Mouse (Mus musculus) heart, embryonic 11.5 days (tissue): ENCODE data around the gene Nptn. TPM values are rescaled to one million over a fixed set of nuclear protein-coding genes. Genes with fewer than 3 reads are reported as not detected.
A peak's percentile ranks its signal among the peaks of the same experiment; 100 is the strongest.
"Not testable (repeated sequence)": the region's sequence is repeated elsewhere in the genome, so short reads cannot be mapped to it uniquely, and the experiment has no call there.

Source experiments
- ATAC-seq: fragments of 200-750 bp; cut with Nextera tagmentation; replicated peaks from 2 replicates; pipeline ENCODE4 v1.8.0; 2017; ENCODE audit warnings: moderate library complexity; ENCODE audit not compliant: insufficient number of reproducible peaks, low FRiP score, low TSS enrichment
- H3K27ac ChIP-seq: fragments of 300-500 bp; sonication (generic); 2 replicates; pipeline ENCODE4 v1.5.1; 2014; ENCODE audit warnings: mild to moderate bottlenecking, low read depth, low read length
- H3K27me3 ChIP-seq: fragments of 300-500 bp; sonication (generic); 2 replicates; pipeline ENCODE4 v1.6.1; 2014; ENCODE audit warnings: mild to moderate bottlenecking, low read length, mixed read lengths; ENCODE audit not compliant: control insufficient read depth, insufficient read depth
- H3K36me3 ChIP-seq: fragments of 300-500 bp; sonication (generic); 2 replicates; pipeline ENCODE4 v1.6.1; 2014; ENCODE audit warnings: mild to moderate bottlenecking, low read length, moderate library complexity, mixed read lengths; ENCODE audit not compliant: control insufficient read depth, insufficient read depth
- H3K4me1 ChIP-seq: fragments of 300-500 bp; sonication (generic); 2 replicates; pipeline ENCODE4 v1.6.1; 2014; ENCODE audit warnings: low read length; ENCODE audit not compliant: control insufficient read depth, insufficient read depth
- H3K4me2 ChIP-seq: fragments of 300-500 bp; sonication (generic); 2 replicates; pipeline ENCODE4 v1.6.1; 2014; ENCODE audit warnings: mild to moderate bottlenecking, moderate library complexity
- H3K4me3 ChIP-seq: fragments of 300-500 bp; sonication (generic); 2 replicates; pipeline ENCODE4 v1.5.1; 2014; ENCODE audit warnings: low read depth, low read length
- H3K9ac ChIP-seq: fragments of 300-500 bp; sonication (generic); 2 replicates; pipeline ENCODE4 v1.6.1; 2014; ENCODE audit warnings: mild to moderate bottlenecking, low read depth, low read length, moderate library complexity
- H3K9me3 ChIP-seq: fragments of 300-500 bp; sonication (generic); replicated peaks from 2 replicates; pipeline ENCODE4 v1.6.1; 2016; ENCODE audit warnings: low read length; ENCODE audit not compliant: control insufficient read depth
- WGBS: fragments of 180-500 bp; shearing (Covaris S2); extraction: QIAGEN DNeasy Blood & Tissue Kit; methylation state at CpG from one replicate; pipeline ENCODE4 v1.1.7; 2014; ENCODE audit not compliant: insufficient replicate concordance; 5-methylcytosine and 5-hydroxymethylcytosine counted together
- polyA plus RNA-seq: library from polyadenylated mRNA; unstranded; fragments of >200 nt; fragmentation: Nextera tagmentation; extraction: Ambion mirVana; gene quantifications from 2 replicates; pipeline ENCODE4 v1.2.1, GENCODE M21; 2014

Gene Nptn
- polyA plus RNA-seq, 1 experiment from 2014 or later, result 127 TPM

DNA sequence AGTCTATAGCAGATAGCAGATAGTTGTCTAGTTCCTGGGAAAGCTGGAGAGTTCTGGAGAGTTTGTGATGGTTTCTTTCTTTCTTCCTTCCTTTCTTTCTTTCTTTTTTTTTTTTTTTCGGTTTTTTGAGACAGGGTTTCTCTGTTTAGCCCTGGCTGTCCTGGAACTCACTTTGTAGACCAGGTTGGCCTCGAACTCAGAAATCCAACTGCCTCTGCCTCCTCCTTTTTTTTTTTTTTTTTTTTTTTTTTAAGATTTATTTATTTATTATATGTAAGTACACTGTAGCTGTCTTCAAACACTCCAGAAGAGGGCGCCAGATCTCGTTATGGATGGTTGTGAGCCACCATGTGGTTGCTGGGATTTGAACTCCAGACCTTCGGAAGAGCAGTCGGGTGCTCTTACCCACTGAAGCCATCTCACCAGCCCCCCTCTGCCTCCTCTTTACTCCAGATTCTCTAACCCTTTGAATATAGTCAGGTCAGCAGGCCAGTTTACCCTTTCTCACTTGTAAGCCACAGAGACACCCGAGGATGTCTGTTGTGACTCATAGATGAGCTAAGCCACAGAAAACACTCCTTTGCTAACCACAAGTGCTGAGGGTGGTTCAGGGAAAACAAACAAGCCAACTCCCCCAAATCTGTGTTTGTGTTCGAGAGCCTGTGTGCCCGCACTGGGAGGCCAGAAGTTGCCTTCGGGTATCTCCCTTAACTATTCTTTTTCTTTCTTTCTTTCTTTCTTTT is 1.4 kb upstream of the Nptn start:
- WGBS, result 74% methylated on average over 10 of the region's 10 CpGs
- ATAC-seq, H3K27me3 ChIP-seq, H3K27ac ChIP-seq, H3K4me3 ChIP-seq, H3K4me1 ChIP-seq, H3K4me2 ChIP-seq, H3K36me3 ChIP-seq, H3K9me3 ChIP-seq, H3K9ac ChIP-seq: not testable (repeated sequence)

DNA sequence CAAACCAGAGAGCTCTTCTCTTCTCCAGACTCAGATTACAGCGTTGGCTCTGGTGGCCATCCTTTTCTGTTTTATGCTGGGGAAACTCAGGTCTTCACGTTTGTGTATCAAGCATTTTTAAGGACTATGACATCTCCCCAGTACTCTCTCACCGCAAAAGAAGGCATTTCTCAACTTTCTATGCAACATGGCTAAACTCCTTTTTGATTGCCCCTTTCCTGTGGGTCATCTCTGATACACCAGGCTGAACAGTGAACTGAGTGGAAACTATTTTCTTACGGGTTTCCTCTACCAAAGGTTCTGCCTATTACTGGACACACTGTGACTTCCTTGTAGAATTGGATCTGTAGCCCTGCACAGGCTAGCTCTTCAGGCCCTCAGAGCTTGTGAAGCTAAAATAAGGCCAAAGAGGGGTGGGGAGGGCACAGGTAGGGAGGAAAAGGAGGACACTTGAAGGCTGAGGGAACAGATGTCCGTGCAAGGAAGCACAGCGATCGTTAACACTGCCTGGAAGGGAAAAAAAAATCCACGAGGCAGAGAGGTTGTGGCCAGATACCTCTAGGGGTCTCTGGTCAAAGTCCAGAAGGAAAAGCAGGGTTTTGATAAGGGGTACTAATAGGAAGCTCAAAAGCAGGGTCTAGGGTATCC is 633 bp upstream of the Nptn start:
- Histone ChIP-seq H3K9me3 (no peaks in the 10 kb centered on the region), H3K27me3 (no peaks in the 10 kb centered on the region), H3K4me3 (peak overlapping the region; percentile 34), H3K27ac (peak overlapping the region; percentile 83), H3K4me2 (peak overlapping the region; percentile 66), H3K4me1 (peaks cover 9% of the 10 kb centered on the region), H3K36me3 (no peaks in the 10 kb centered on the region), H3K9ac (peak overlapping the region; percentile 71)
- WGBS, result 21% methylated on average over 8 of the region's 8 CpGs
- peak; percentile 9; the same call in 1 of the 2 replicates for ATAC-seq

DNA sequence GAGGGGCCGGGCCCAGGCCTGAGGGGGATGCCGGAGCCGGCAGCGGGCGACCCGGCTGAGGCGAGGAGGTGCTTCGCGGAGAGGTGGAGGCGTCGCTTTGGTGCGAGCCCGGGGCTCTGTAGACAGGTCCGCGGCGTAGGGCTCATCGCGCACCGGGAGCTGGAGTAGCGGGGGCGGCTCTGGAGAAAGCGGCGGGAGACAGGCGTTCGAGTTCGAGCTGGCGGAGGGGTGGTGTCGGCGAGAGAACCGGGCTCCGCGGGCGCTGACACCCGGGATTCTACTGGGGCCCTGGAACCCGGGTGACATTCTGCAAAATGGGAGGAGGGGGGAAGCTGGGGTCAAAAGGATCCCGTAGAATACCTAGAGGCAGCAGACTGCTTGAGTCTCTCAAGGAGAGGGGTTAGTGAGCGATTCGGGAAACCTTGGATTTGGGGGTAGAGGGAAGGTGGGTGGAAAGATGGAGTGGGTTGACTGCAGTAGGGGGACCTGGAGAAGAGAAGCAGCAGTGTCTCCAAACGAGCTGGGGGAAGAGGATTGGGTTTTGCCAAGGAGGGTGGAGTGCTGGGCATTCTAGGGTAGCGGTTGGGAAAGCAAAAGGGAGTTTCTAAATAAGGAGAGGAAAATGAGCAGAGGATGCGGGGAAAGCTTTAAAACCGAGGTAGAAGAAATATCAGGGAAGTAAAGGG is 684 bp downstream of the Nptn start:
- peak overlapping the region; percentile 90 for H3K9ac ChIP-seq
- 0% methylated on average over 39 of the region's 42 CpGs for WGBS
- no peaks in the 10 kb centered on the region for H3K36me3 ChIP-seq
- H3K4me3 ChIP-seq, result peak overlapping the region; percentile 78
- ATAC-seq, result peak; percentile 57; the same call in 1 of the 2 replicates
- H3K4me2 ChIP-seq, result peak overlapping the region; percentile 74
- no peaks in the 10 kb centered on the region for H3K27me3 ChIP-seq
- peaks cover 9% of the 10 kb centered on the region for H3K4me1 ChIP-seq
- H3K27ac ChIP-seq, result peak overlapping the region; percentile 94
- H3K9me3 ChIP-seq, result no peaks in the 10 kb centered on the region

DNA sequence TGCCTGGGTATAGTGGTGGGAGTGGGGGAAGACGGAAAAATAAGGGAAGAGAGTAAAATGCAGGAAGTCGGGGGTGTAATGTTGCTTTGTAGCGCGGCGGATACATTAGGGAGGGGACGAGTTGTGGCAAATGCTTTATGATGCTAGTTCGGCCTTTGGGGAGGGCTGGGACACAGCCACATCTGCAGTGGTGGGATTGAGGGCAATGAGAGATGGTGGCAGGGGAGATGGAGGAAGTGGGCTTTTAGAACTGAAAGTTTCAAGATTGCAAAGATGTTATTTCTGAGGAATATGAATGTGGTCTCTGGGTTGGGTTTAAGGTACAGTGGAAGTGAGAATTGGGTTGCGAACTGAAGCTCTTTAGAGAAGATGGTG is 1.2 kb downstream of the Nptn start:
- Histone ChIP-seq H3K9me3 (no peaks in the 10 kb centered on the region), H3K4me2 (peak overlapping the region; percentile 74), H3K27me3 (no peaks in the 10 kb centered on the region), H3K4me3 (peak overlapping the region; percentile 78), H3K36me3 (no peaks in the 10 kb centered on the region), H3K4me1 (peaks cover 9% of the 10 kb centered on the region), H3K27ac (peak overlapping the region; percentile 94), H3K9ac (peak overlapping the region; percentile 90)
- WGBS, result under 1% methylated on average over 8 of the region's 8 CpGs
- no peak for ATAC-seq

DNA sequence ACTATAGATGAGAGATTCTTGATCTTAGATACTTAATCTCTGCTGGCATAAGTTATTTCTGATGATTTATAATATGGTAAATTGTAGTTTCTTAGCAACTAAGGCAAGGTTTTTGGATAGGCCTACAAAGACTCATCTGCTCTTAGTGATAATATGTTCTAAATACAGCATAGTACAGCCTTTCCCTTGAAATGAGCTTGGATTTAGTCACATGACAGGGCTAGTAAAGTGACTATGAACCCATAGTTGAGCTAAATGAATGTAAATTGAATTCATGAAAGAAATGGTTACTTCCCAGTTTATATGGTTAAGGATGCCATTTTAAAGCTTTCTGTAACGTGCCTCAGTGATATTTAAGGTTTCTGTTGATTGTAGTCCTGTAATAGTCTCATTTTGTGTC is 2.3 kb downstream of the Nptn start:
- H3K27ac ChIP-seq, result no peak overlapping the region
- no peaks in the 10 kb centered on the region for H3K36me3 ChIP-seq
- no peak for ATAC-seq
- peaks cover 9% of the 10 kb centered on the region for H3K4me1 ChIP-seq
- 84% methylated on average over 1 of the region's 1 CpGs for WGBS
- H3K9me3 ChIP-seq, result no peaks in the 10 kb centered on the region
- H3K4me3 ChIP-seq, result no peak overlapping the region
- H3K4me2 ChIP-seq, result no peak overlapping the region
- no peak overlapping the region for H3K9ac ChIP-seq
- H3K27me3 ChIP-seq, result no peaks in the 10 kb centered on the region

DNA sequence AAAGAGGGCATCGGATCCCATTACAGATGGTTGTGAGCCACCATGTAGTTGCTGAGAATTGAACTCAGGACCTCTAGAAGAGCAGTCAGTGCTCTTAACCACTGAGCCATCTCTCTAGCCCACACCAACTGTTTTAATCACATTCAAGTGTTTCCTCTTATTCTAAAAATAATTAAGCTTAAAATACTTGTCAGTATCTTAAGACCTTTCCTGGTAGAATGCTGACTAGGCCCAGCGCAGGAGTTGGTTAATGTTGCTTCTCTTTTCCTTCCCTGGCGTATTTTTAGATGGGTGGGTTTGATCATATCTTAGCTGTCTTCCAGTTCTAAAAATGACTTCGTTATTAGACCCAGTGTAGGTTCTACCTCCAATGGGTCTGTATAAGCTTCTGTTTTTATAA is 6.6 kb downstream of the Nptn start:
- WGBS, result 76% methylated on average over 4 of the region's 4 CpGs
- H3K4me2 ChIP-seq, result no peak overlapping the region
- H3K27me3 ChIP-seq, result no peaks in the 10 kb centered on the region
- H3K4me1 ChIP-seq, result peaks cover 10% of the 10 kb centered on the region
- ATAC-seq, result no peak
- no peak overlapping the region for H3K4me3 ChIP-seq
- H3K27ac ChIP-seq, result no peak overlapping the region
- H3K36me3 ChIP-seq, result no peaks in the 10 kb centered on the region
- H3K9ac ChIP-seq, result no peak overlapping the region
- no peaks in the 10 kb centered on the region for H3K9me3 ChIP-seq

DNA sequence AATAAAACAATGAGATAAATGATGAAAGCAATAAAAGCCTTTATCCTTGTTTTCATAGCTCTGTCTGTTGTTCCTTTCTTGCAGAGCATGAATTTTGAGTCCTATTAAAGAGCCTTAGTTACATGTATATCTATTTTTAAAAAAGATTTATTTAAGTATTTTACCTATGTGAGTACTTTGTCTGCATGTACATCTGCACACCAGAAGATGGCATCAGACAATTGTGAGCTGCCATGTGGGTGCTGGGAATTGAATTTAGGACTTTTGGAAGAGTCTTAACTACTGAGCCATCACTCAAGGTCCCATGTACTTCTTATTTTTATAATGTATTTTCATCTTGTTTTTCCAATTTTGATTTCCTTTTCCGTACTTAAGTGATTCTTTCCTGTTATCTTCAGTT is 13.3 kb downstream of the Nptn start:
- no peak overlapping the region for H3K9ac ChIP-seq
- no peak overlapping the region for H3K4me2 ChIP-seq
- no peaks in the 10 kb centered on the region for H3K9me3 ChIP-seq
- ATAC-seq, result no peak
- H3K4me3 ChIP-seq, result no peak overlapping the region
- 95% methylated on average over 1 of the region's 1 CpGs for WGBS
- peaks cover 6% of the 10 kb centered on the region; the same call in 1 of the 2 replicates for H3K4me1 ChIP-seq
- no peaks in the 10 kb centered on the region for H3K36me3 ChIP-seq
- H3K27ac ChIP-seq, result no peak overlapping the region
- H3K27me3 ChIP-seq, result no peaks in the 10 kb centered on the region

DNA sequence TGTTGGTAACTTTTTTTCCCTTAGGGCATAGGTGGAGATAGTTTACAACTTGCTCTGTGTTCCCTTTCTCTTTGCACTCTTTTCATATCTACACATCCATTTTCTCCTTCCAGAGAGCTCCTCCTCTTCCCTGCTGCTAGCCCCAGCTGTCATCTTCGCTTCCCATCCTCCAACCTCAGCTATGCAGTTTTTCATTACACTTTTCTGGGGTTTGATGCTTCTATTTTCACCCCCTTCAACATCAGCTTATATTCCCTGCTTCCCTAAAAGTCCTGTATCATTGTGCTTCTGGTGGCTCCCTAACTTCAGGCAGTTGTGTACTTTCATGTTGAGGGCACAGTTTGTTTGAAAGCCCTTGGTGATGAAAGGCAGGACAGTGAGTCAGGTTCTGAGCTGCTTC is 31.8 kb downstream of the Nptn start:
- Histone ChIP-seq H3K4me3 (no peak overlapping the region), H3K4me1 (peaks cover 15% of the 10 kb centered on the region), H3K27ac (peak overlapping the region; percentile 10; the same call in 1 of the 2 replicates), H3K9me3 (no peaks in the 10 kb centered on the region), H3K9ac (no peak overlapping the region), H3K27me3 (no peaks in the 10 kb centered on the region), H3K36me3 (no peaks in the 10 kb centered on the region), H3K4me2 (no peak overlapping the region)
- 87% methylated on average over 1 of the region's 1 CpGs for WGBS
- no peak for ATAC-seq
